Mouse (Mus musculus): ENCODE data around the gene Ms4a3. TPM values are rescaled to one million over a fixed set of nuclear protein-coding genes. Genes with fewer than 3 reads are reported as not detected.

Gene Ms4a3
- polyA plus RNA-seq, 1 experiment, result not detected

GRCm38 (mm10) chr19:11604603-11605002 lies 36.0 kb downstream of the Ms4a3 start, which contains the start of gene Ms4a6d:
Ms4a6d (minus strand) TSS chr19:11604849.
- Histone ChIP-seq H3K4me1 (ENCODE audit: control insufficient read depth, insufficient read depth, low read length) (no peaks in the 10 kb centered on the region; the same call in 1 of the 2 replicates), H3K4me3 (ENCODE audit: insufficient read depth, low read length) (no peak within 1 kb of the TSS), H3K27ac (ENCODE audit: insufficient read depth, low read length) (no peak within 1 kb of the TSS)
- TF ChIP-seq CTCF (IDR thresholded peaks at IDR 0.05; ENCODE audit: extremely low read depth, insufficient read depth, low read length) (no peak), POLR2A (IDR thresholded peaks at IDR 0.05; ENCODE audit: extremely low read depth, insufficient read depth, low read length) (no peak)

GRCm38 (mm10) chr19:11602026-11602425 lies 38.6 kb downstream of the Ms4a3 start:
- Histone ChIP-seq H3K4me3 (ENCODE audit: insufficient read depth, low read length) (no peak overlapping the region), H3K27ac (ENCODE audit: insufficient read depth, low read length) (no peak overlapping the region), H3K4me1 (ENCODE audit: control insufficient read depth, insufficient read depth, low read length) (no peaks in the 10 kb centered on the region; the same call in 1 of the 2 replicates)
- TF ChIP-seq POLR2A (IDR thresholded peaks at IDR 0.05; ENCODE audit: extremely low read depth, insufficient read depth, low read length) (no peak), CTCF (IDR thresholded peaks at IDR 0.05; ENCODE audit: extremely low read depth, insufficient read depth, low read length) (peak; percentile 53)

GRCm38 (mm10) chr19:11601349-11601748 lies 39.3 kb downstream of the Ms4a3 start:
- Histone ChIP-seq H3K4me3 (ENCODE audit: insufficient read depth, low read length) (no peak overlapping the region), H3K4me1 (ENCODE audit: control insufficient read depth, insufficient read depth, low read length) (no peaks in the 10 kb centered on the region; the same call in 1 of the 2 replicates), H3K27ac (ENCODE audit: insufficient read depth, low read length) (no peak overlapping the region)
- TF ChIP-seq CTCF (IDR thresholded peaks at IDR 0.05; ENCODE audit: extremely low read depth, insufficient read depth, low read length), result no peak
- TF ChIP-seq POLR2A (IDR thresholded peaks at IDR 0.05; ENCODE audit: extremely low read depth, insufficient read depth, low read length), result no peak

- TF ChIP-seq CTCF (IDR thresholded peaks at IDR 0.05; ENCODE audit: extremely low read depth, insufficient read depth, low read length), result no peak
- no peak for TF ChIP-seq POLR2A (IDR thresholded peaks at IDR 0.05; ENCODE audit: extremely low read depth, insufficient read depth, low read length)
- Histone ChIP-seq H3K4me3 (ENCODE audit: insufficient read depth, low read length) (no peak overlapping the region), H3K4me1 (ENCODE audit: control insufficient read depth, insufficient read depth, low read length) (no peaks in the 10 kb centered on the region), H3K27ac (ENCODE audit: insufficient read depth, low read length) (no peak overlapping the region)
Measured at GRCm38 (mm10) chr19:11589891-11590449, 50.7 kb downstream of the Ms4a3 start.

GRCm38 (mm10) chr19:11589205-11589604 lies 51.4 kb downstream of the Ms4a3 start:
- Histone ChIP-seq H3K4me3 (ENCODE audit: insufficient read depth, low read length) (no peak overlapping the region), H3K27ac (ENCODE audit: insufficient read depth, low read length) (no peak overlapping the region), H3K4me1 (ENCODE audit: control insufficient read depth, insufficient read depth, low read length) (no peaks in the 10 kb centered on the region)
- TF ChIP-seq CTCF (IDR thresholded peaks at IDR 0.05; ENCODE audit: extremely low read depth, insufficient read depth, low read length), result no peak
- TF ChIP-seq POLR2A (IDR thresholded peaks at IDR 0.05; ENCODE audit: extremely low read depth, insufficient read depth, low read length), result no peak

Other genes starting within 250 kb of the Ms4a3 start
- 0.17 TPM in 1 of 2 replicates, not detected in the other for gene Ms4a4c, start 236.1 kb downstream of the Ms4a3 start, polyA plus RNA-seq (2012; rRNA removed)
- gene Ms4a4b, start 197.3 kb downstream of the Ms4a3 start, polyA plus RNA-seq (2012; rRNA removed), result 0.44 and 0.78 TPM in 2 replicates
- gene Ms4a6c, start 171.5 kb downstream of the Ms4a3 start, polyA plus RNA-seq (2012; rRNA removed), result 0.86 and 1.3 TPM in 2 replicates
- gene Gm8369, start 154.9 kb downstream of the Ms4a3 start, polyA plus RNA-seq (2012; rRNA removed), result 0.31 and 0.62 TPM in 2 replicates
- 2.0 and 2.2 TPM in 2 replicates for gene Ms4a6b, start 124.3 kb downstream of the Ms4a3 start, polyA plus RNA-seq (2012; rRNA removed)
- not detected in 2 replicates for gene Ms4a4d, start 104.0 kb downstream of the Ms4a3 start, polyA plus RNA-seq (2012; rRNA removed)
- 1.5 and 1.8 TPM in 2 replicates for gene Ms4a6d, start 36.0 kb downstream of the Ms4a3 start, polyA plus RNA-seq (2012; rRNA removed)
- gene Ms4a2, start 17.1 kb downstream of the Ms4a3 start, polyA plus RNA-seq (2012; rRNA removed), result 0.06 TPM in 1 of 2 replicates, not detected in the other
- gene Oosp2, start 19.7 kb upstream of the Ms4a3 start, polyA plus RNA-seq (2012; rRNA removed), result not detected in 2 replicates
- gene Oosp1, start 50.3 kb upstream of the Ms4a3 start, polyA plus RNA-seq (2012; rRNA removed), result not detected in 2 replicates
- not detected in 2 replicates for gene Oosp3, start 56.2 kb upstream of the Ms4a3 start, polyA plus RNA-seq (2012; rRNA removed)
- not detected in 2 replicates for gene Gif, start 106.7 kb upstream of the Ms4a3 start, polyA plus RNA-seq (2012; rRNA removed)
- gene Mrpl16, start 129.5 kb upstream of the Ms4a3 start, polyA plus RNA-seq (2012; rRNA removed), result 38.9 and 39.5 TPM in 2 replicates
- gene Stx3, start 178.6 kb upstream of the Ms4a3 start, polyA plus RNA-seq (2012; rRNA removed), result 46.4 and 56.4 TPM in 2 replicates
- not detected in 2 replicates for gene Olfr1417, start 198.4 kb upstream of the Ms4a3 start, polyA plus RNA-seq (2012; rRNA removed)
- not detected in 2 replicates for gene Olfr1418, start 220.2 kb upstream of the Ms4a3 start, polyA plus RNA-seq (2012; rRNA removed)
- gene Olfr1419, start 234.3 kb upstream of the Ms4a3 start, polyA plus RNA-seq (2012; rRNA removed), result 0.13 and 0.15 TPM in 2 replicates
- gene Olfr1420, start 245.7 kb upstream of the Ms4a3 start, polyA plus RNA-seq (2012; rRNA removed), result not detected in 2 replicates